Mouse (Mus musculus): ENCODE measurements around the gene Sh3gl2. TPM values are rescaled to one million over a fixed set of nuclear protein-coding genes. Genes with fewer than 3 reads are reported as not detected.

The Sh3gl2 gene
- polyA plus RNA-seq (2015; fragmentation: Nextera tagmentation; extraction: Ambion mirVana): 0.57 and 0.77 TPM in 2 replicates

- DNase-seq (ENCODE audit: low spot score): no peak
Measured at GRCm38 (mm10) chr4:85205071-85205635, at the start of gene Sh3gl2. Gene Sh3gl2 (plus strand): TSS chr4:85205126.

GRCm38 (mm10) chr4:85161156-85161555 is 43.8 kb upstream of the Sh3gl2 start:
- no peak for DNase-seq (ENCODE audit: low spot score)

- no peak for DNase-seq (ENCODE audit: low spot score)
Measured at GRCm38 (mm10) chr4:85162468-85163312, 42.2 kb upstream of the Sh3gl2 start.

GRCm38 (mm10) chr4:85163313-85163615 is 41.7 kb upstream of the Sh3gl2 start:
- no peak for DNase-seq (ENCODE audit: low spot score)

- DNase-seq (ENCODE audit: low spot score): no peak
Measured at GRCm38 (mm10) chr4:85168001-85168400, 36.9 kb upstream of the Sh3gl2 start.

GRCm38 (mm10) chr4:85175466-85175865 is 29.5 kb upstream of the Sh3gl2 start:
- DNase-seq (ENCODE audit: low spot score): no peak

GRCm38 (mm10) chr4:85178394-85179051 is 26.4 kb upstream of the Sh3gl2 start:
- no peak for DNase-seq (ENCODE audit: low spot score)

- DNase-seq (ENCODE audit: low spot score): no peak
Measured at GRCm38 (mm10) chr4:85186011-85186410, 18.9 kb upstream of the Sh3gl2 start.

- no peak for DNase-seq (ENCODE audit: low spot score)
Measured at GRCm38 (mm10) chr4:85196201-85196600, 8.7 kb upstream of the Sh3gl2 start.

GRCm38 (mm10) chr4:85198431-85198830 is 6.5 kb upstream of the Sh3gl2 start:
- no peak for DNase-seq (ENCODE audit: low spot score)

- no peak for DNase-seq (ENCODE audit: low spot score)
Measured at GRCm38 (mm10) chr4:85202582-85202981, 2.3 kb upstream of the Sh3gl2 start.

GRCm38 (mm10) chr4:85205636-85206211 is 798 bp downstream of the Sh3gl2 start:
- no peak for DNase-seq (ENCODE audit: low spot score)

GRCm38 (mm10) chr4:85206675-85207400 is 1.9 kb downstream of the Sh3gl2 start:
- no peak for DNase-seq (ENCODE audit: low spot score)

- DNase-seq (ENCODE audit: low spot score): no peak
Measured at GRCm38 (mm10) chr4:85207515-85207914, 2.6 kb downstream of the Sh3gl2 start.

- DNase-seq (ENCODE audit: low spot score): no peak
Measured at GRCm38 (mm10) chr4:85208531-85208930, 3.6 kb downstream of the Sh3gl2 start.

- DNase-seq (ENCODE audit: low spot score): no peak
Measured at GRCm38 (mm10) chr4:85210953-85211352, 6.0 kb downstream of the Sh3gl2 start.

GRCm38 (mm10) chr4:85217003-85217402 is 12.1 kb downstream of the Sh3gl2 start:
- no peak for DNase-seq (ENCODE audit: low spot score)

- DNase-seq (ENCODE audit: low spot score): no peak
Measured at GRCm38 (mm10) chr4:85222716-85223115, 17.8 kb downstream of the Sh3gl2 start.

- no peak for DNase-seq (ENCODE audit: low spot score)
Measured at GRCm38 (mm10) chr4:85226731-85227130, 21.8 kb downstream of the Sh3gl2 start.

GRCm38 (mm10) chr4:85227664-85228588 is 23.0 kb downstream of the Sh3gl2 start:
- DNase-seq (ENCODE audit: low spot score): no peak
